Mouse (Mus musculus): ENCODE data around the gene Trim13. TPM values are rescaled to one million over a fixed set of nuclear protein-coding genes. Genes with fewer than 3 reads are reported as not detected.
"Not testable (repeated sequence)": the region's sequence is repeated elsewhere in the genome, so short reads cannot be mapped to it uniquely, and the experiment has no call there.

The Trim13 gene
- polyA plus RNA-seq (2015; fragmentation: Nextera tagmentation; extraction: Ambion mirVana), result 22.6 and 26.3 TPM in 2 replicates

DNA sequence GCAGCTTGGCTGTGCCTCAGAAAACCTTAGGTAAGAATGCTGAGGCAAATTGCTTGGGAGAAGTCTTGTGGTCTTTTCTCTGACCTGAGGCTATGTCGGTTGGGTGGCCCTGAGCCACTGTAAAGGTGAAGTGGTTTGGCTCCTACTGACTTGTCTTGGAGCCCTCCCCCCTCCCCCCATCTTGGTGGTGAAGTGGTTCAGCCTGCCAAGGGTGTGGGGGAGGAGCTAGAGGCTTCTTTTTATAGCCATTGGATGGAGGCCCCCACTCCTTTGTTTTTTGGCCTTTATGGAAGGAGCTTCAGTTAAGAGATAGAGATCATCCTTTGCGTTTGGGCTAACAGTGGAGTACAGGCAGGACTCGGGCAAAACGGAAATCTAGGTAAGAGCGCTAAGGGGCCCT, at the start of gene Trim13:
Gene Trim13, plus strand, starts transcription at position 280 of the 400 bp plus-strand sequence.
- H3K27ac ChIP-seq (ENCODE audit: low read length), result peak within 1 kb of the TSS; percentile 86
- whole genome bisulfite sequencing, result 48% methylated on average over 5 of the region's 5 CpGs
- H3K4me2 ChIP-seq (ENCODE audit: low read depth, low read length), result peak within 1 kb of the TSS; percentile 51
- H3K4me1 ChIP-seq (ENCODE audit: control insufficient read depth, insufficient read depth, low read length), result peaks cover 10% of the 10 kb centered on the region
- ATAC-seq (ENCODE audit: insufficient read depth, low FRiP score), result no peak
- no peaks in the 10 kb centered on the region for H3K36me3 ChIP-seq (ENCODE audit: control insufficient read depth, insufficient read depth, low read length)
- H3K4me3 ChIP-seq (replicated peaks; ENCODE audit: low read length), result peak within 1 kb of the TSS; percentile 86
- peak within 1 kb of the TSS; percentile 93 for H3K9ac ChIP-seq (ENCODE audit: low read length)
- H3K9me3 ChIP-seq (replicated peaks; ENCODE audit: control insufficient read depth, low read length), result no peaks in the 10 kb centered on the region
- H3K27me3 ChIP-seq (ENCODE audit: control insufficient read depth, insufficient read depth, low read length), result no peaks in the 10 kb centered on the region

- Histone ChIP-seq H3K9me3 (replicated peaks; ENCODE audit: control insufficient read depth, low read length) (no peaks in the 10 kb centered on the region), H3K9ac (ENCODE audit: low read length) (no peak overlapping the region), H3K4me1 (ENCODE audit: control insufficient read depth, insufficient read depth, low read length) (no peaks in the 10 kb centered on the region), H3K4me2 (ENCODE audit: low read depth, low read length) (no peak overlapping the region), H3K27me3 (ENCODE audit: control insufficient read depth, insufficient read depth, low read length) (no peaks in the 10 kb centered on the region), H3K4me3 (replicated peaks; ENCODE audit: low read length) (no peak overlapping the region), H3K27ac (ENCODE audit: low read length) (no peak overlapping the region), H3K36me3 (ENCODE audit: control insufficient read depth, insufficient read depth, low read length) (peaks cover 9% of the 10 kb centered on the region)
- WGBS, result 90% methylated on average over 1 of the region's 1 CpGs
- no peak for ATAC-seq (ENCODE audit: insufficient read depth, low FRiP score)
These were observed 49.4 kb upstream of the Trim13 start for GRCm38 (mm10) chr14:61548614-61549013.

DNA sequence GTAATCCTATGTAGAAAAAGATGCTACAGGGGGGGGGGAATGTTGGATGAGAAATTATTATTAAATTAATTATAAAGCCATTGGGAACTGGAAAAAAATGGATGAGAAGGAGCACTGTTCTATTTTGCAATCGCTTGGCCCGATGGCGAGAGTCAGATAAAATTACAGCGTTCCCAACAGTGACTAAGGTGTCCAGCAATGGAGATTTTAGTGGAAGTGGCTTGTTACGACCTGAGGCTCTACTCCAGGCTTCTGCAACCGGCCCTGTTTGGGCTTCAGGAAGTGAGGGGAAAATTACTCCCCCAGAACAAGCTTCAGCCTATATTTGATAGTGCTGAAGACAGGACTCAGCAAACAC, 42.1 kb upstream of the Trim13 start:
- no peaks in the 10 kb centered on the region for H3K27me3 ChIP-seq (ENCODE audit: control insufficient read depth, insufficient read depth, low read length)
- ATAC-seq (ENCODE audit: insufficient read depth, low FRiP score), result no peak
- peak overlapping the region; percentile 88 for H3K9ac ChIP-seq (ENCODE audit: low read length)
- H3K27ac ChIP-seq (ENCODE audit: low read length), result peak overlapping the region; percentile 90
- no peaks in the 10 kb centered on the region for H3K36me3 ChIP-seq (ENCODE audit: control insufficient read depth, insufficient read depth, low read length)
- no peaks in the 10 kb centered on the region for H3K9me3 ChIP-seq (replicated peaks; ENCODE audit: control insufficient read depth, low read length)
- 0 out of 2 replicates have a peak, but pooled peaks cover 3% of the 10 kb centered on the region for H3K4me1 ChIP-seq (ENCODE audit: control insufficient read depth, insufficient read depth, low read length)
- peak overlapping the region; percentile 77 for H3K4me2 ChIP-seq (ENCODE audit: low read depth, low read length)
- H3K4me3 ChIP-seq (replicated peaks; ENCODE audit: low read length), result peak overlapping the region; percentile 81
- WGBS, result 5% methylated on average over 6 of the region's 6 CpGs

GRCm38 (mm10) chr14:61556289-61557147, 41.5 kb upstream of the Trim13 start, which contains the start of gene Spryd7:
Spryd7 (minus strand) TSS chr14:61556886.
- Histone ChIP-seq H3K4me2 (ENCODE audit: low read depth, low read length) (peak within 1 kb of the TSS; percentile 77), H3K27me3 (ENCODE audit: control insufficient read depth, insufficient read depth, low read length) (no peaks in the 10 kb centered on the region), H3K4me1 (ENCODE audit: control insufficient read depth, insufficient read depth, low read length) (0 out of 2 replicates have a peak, but pooled peaks cover 3% of the 10 kb centered on the region), H3K36me3 (ENCODE audit: control insufficient read depth, insufficient read depth, low read length) (no peaks in the 10 kb centered on the region), H3K9me3 (replicated peaks; ENCODE audit: control insufficient read depth, low read length) (no peaks in the 10 kb centered on the region), H3K9ac (ENCODE audit: low read length) (peak within 1 kb of the TSS; percentile 88), H3K4me3 (replicated peaks; ENCODE audit: low read length) (peak within 1 kb of the TSS; percentile 81), H3K27ac (ENCODE audit: low read length) (peak within 1 kb of the TSS; percentile 90)
- WGBS, result under 1% methylated on average over 71 of the region's 72 CpGs
- peak; percentile 98 for ATAC-seq (ENCODE audit: insufficient read depth, low FRiP score)

DNA sequence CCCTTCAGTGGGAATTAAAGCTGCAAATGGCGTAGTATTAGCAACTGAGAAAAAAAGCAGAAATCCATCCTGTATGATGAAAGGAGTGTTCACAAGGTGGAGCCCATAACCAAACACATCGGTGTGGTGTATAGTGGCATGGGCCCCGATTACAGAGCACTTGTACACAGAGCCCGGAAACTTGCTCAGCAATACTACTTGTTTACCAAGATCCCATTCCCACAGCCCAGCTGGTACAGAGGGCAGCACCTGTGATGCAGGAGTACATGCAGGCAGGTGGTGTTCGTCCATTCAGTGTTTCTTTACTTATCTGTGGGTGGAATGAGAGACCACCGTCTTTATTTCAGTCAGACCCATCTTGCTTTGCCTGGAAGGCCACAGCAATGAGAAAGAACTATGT, 39.1 kb upstream of the Trim13 start:
- H3K27ac ChIP-seq (ENCODE audit: low read length), result peak overlapping the region; percentile 42

GRCm38 (mm10) chr14:61559856-61560255, 38.2 kb upstream of the Trim13 start:
- no peak for ATAC-seq (ENCODE audit: insufficient read depth, low FRiP score)
- no peak overlapping the region for H3K4me3 ChIP-seq (replicated peaks; ENCODE audit: low read length)

More for the DNA sequence above, 39.1 kb upstream of the Trim13 start:
- no peaks in the 10 kb centered on the region for H3K27me3 ChIP-seq (ENCODE audit: control insufficient read depth, insufficient read depth, low read length)
- H3K36me3 ChIP-seq (ENCODE audit: control insufficient read depth, insufficient read depth, low read length), result no peaks in the 10 kb centered on the region
- H3K4me3 ChIP-seq (replicated peaks; ENCODE audit: low read length), result no peak overlapping the region
- 66% methylated on average over 6 of the region's 6 CpGs for WGBS
- H3K9me3 ChIP-seq (replicated peaks; ENCODE audit: control insufficient read depth, low read length), result no peaks in the 10 kb centered on the region
- H3K4me1 ChIP-seq (ENCODE audit: control insufficient read depth, insufficient read depth, low read length), result 0 out of 2 replicates have a peak, but pooled peaks cover 3% of the 10 kb centered on the region
- H3K9ac ChIP-seq (ENCODE audit: low read length), result no peak overlapping the region
- ATAC-seq (ENCODE audit: insufficient read depth, low FRiP score), result no peak
- no peak overlapping the region for H3K4me2 ChIP-seq (ENCODE audit: low read depth, low read length)

DNA sequence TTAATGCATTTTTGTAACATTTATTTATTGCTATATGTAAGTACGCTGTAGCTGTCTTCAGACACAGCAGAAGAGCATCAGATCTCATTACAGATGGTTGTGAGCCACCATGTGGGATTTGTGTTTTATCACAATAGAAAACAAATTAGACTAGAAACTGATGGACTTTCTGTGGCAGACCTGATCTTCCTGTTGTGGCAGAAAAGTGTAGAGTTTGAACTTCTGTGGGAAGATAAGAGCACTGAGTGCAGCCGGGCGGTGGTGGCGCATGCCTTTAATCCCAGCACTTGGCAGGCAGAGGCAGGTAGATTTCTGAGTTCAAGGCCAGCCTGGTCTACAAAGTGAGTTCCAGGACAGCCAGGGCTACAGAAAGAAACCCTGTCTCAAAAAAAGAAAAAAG, 31.8 kb upstream of the Trim13 start:
- H3K9me3 ChIP-seq (replicated peaks; ENCODE audit: control insufficient read depth, low read length); H3K4me3 ChIP-seq (replicated peaks; ENCODE audit: low read length); H3K27ac ChIP-seq (ENCODE audit: low read length); H3K27me3 ChIP-seq (ENCODE audit: control insufficient read depth, insufficient read depth, low read length); H3K4me1 ChIP-seq (ENCODE audit: control insufficient read depth, insufficient read depth, low read length); H3K4me2 ChIP-seq (ENCODE audit: low read depth, low read length); H3K9ac ChIP-seq (ENCODE audit: low read length); ATAC-seq (ENCODE audit: insufficient read depth, low FRiP score); H3K36me3 ChIP-seq (ENCODE audit: control insufficient read depth, insufficient read depth, low read length): not testable (repeated sequence)
- WGBS, result 88% methylated on average over 4 of the region's 4 CpGs

More at GRCm38 (mm10) chr14:61559856-61560255, 38.2 kb upstream of the Trim13 start:
- Histone ChIP-seq H3K4me1 (ENCODE audit: control insufficient read depth, insufficient read depth, low read length) (0 out of 2 replicates have a peak, but pooled peaks cover 3% of the 10 kb centered on the region), H3K9ac (ENCODE audit: low read length) (no peak overlapping the region), H3K9me3 (replicated peaks; ENCODE audit: control insufficient read depth, low read length) (no peaks in the 10 kb centered on the region), H3K27me3 (ENCODE audit: control insufficient read depth, insufficient read depth, low read length) (no peaks in the 10 kb centered on the region), H3K36me3 (ENCODE audit: control insufficient read depth, insufficient read depth, low read length) (no peaks in the 10 kb centered on the region), H3K4me2 (ENCODE audit: low read depth, low read length) (no peak overlapping the region), H3K27ac (ENCODE audit: low read length) (no peak overlapping the region)
- WGBS, result 56% methylated on average over 3 of the region's 3 CpGs

- no peak overlapping the region for H3K27ac ChIP-seq (ENCODE audit: low read length)
- ATAC-seq (ENCODE audit: insufficient read depth, low FRiP score), result no peak
These were observed 28.7 kb upstream of the Trim13 start for GRCm38 (mm10) chr14:61569344-61569743.

DNA sequence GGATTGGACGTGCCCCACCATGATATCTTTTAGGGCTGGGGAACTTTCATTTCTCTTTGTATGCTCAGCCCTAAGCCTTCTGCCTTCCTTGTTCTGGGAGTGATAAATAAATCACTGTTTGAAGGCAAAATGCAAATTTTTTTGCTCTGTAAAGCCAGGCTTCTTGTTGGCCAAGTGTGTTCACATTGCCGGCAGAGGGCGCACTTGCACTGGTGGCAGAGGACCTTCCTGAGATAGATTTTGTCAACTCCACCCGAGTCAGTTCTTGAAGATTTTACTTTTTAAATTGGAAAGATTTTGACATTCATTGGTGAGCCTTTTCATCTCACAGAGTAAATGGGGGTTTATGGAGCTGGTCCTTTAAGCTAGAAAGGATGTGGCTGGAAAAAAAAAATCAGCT, 26.7 kb upstream of the Trim13 start:
- no peaks in the 10 kb centered on the region for H3K36me3 ChIP-seq (ENCODE audit: control insufficient read depth, insufficient read depth, low read length)
- no peak overlapping the region for H3K27ac ChIP-seq (ENCODE audit: low read length)
- no peaks in the 10 kb centered on the region for H3K4me1 ChIP-seq (ENCODE audit: control insufficient read depth, insufficient read depth, low read length)
- ATAC-seq (ENCODE audit: insufficient read depth, low FRiP score), result no peak
- 11% methylated on average over 4 of the region's 4 CpGs for WGBS
- H3K9ac ChIP-seq (ENCODE audit: low read length), result no peak overlapping the region
- H3K4me3 ChIP-seq (replicated peaks; ENCODE audit: low read length), result no peak overlapping the region
- no peak overlapping the region for H3K4me2 ChIP-seq (ENCODE audit: low read depth, low read length)
- no peaks in the 10 kb centered on the region for H3K27me3 ChIP-seq (ENCODE audit: control insufficient read depth, insufficient read depth, low read length)
- H3K9me3 ChIP-seq (replicated peaks; ENCODE audit: control insufficient read depth, low read length), result no peaks in the 10 kb centered on the region

More at GRCm38 (mm10) chr14:61569344-61569743, 28.7 kb upstream of the Trim13 start:
- no peak overlapping the region for H3K9ac ChIP-seq (ENCODE audit: low read length)
- 45% methylated on average over 2 of the region's 2 CpGs for WGBS
- H3K4me2 ChIP-seq (ENCODE audit: low read depth, low read length), result no peak overlapping the region
- no peaks in the 10 kb centered on the region for H3K4me1 ChIP-seq (ENCODE audit: control insufficient read depth, insufficient read depth, low read length)
- no peaks in the 10 kb centered on the region for H3K9me3 ChIP-seq (replicated peaks; ENCODE audit: control insufficient read depth, low read length)
- no peaks in the 10 kb centered on the region for H3K27me3 ChIP-seq (ENCODE audit: control insufficient read depth, insufficient read depth, low read length)
- H3K4me3 ChIP-seq (replicated peaks; ENCODE audit: low read length), result no peak overlapping the region
- no peaks in the 10 kb centered on the region for H3K36me3 ChIP-seq (ENCODE audit: control insufficient read depth, insufficient read depth, low read length)
